Mouse (Mus musculus) heart, postnatal 4 days (tissue): ENCODE measurements around the gene Cspg4. TPM values are rescaled to one million over a fixed set of nuclear protein-coding genes. Genes with fewer than 3 reads are reported as not detected.
A peak's percentile ranks its signal among the peaks of the same experiment; 100 is the strongest.
"Not testable (repeated sequence)": the region's sequence is repeated elsewhere in the genome, so short reads cannot be mapped to it uniquely, and the experiment has no call there.

Experiments
- DNase-seq: peaks from one replicate; pipeline ENCODE4 v3.0.0; 2021
- total RNA-seq, 2 experiments: library from RNA; stranded (reverse); gene quantifications; 2 replicates each; pipeline ENCODE4 v1.2.3; 2021

Gene Cspg4
- total RNA-seq, 2 experiments from 2014 or later: 55.6 to 56.6 TPM

DNA sequence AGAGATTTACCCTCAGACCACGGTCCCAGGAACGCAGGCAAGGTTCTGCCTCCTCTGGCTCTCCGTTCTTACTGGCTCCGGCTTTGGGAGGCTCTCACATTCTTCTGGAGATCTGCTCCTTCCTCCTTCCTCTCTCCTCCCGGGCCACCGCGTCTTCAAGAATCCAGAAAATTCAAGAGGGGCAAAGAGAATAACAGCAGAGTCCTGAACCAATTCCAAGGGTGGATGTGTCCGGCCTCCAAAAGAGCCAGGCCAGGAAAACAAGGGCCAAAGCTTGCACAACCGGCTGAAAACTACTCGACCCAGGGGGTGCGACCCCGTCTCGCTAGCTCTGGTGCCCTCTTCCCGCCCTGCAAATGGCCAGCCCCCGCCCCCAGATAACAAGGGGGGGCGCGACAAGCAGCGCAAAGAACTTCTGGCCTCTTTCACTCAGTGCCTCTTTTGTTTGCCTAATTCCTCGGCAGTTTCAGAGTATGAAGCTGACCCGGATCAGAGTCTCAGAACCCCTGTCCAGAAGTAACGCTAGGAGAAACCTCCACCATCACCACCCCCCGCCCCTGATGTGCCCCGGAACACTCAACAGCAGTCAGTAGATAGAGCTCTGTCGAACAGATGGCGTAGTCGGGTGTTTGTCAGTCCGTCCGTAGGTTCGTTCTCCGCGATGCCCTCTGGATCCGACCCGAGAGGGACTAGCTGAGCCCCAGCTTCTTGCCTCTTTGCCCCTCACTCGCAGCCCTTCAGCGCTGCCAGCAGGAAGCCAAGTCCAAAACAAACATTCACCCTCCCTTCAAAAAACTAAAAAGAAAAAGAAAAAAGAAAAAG, 62.6 kb downstream of the Cspg4 start:
- peak; percentile 52 for DNase-seq

DNA sequence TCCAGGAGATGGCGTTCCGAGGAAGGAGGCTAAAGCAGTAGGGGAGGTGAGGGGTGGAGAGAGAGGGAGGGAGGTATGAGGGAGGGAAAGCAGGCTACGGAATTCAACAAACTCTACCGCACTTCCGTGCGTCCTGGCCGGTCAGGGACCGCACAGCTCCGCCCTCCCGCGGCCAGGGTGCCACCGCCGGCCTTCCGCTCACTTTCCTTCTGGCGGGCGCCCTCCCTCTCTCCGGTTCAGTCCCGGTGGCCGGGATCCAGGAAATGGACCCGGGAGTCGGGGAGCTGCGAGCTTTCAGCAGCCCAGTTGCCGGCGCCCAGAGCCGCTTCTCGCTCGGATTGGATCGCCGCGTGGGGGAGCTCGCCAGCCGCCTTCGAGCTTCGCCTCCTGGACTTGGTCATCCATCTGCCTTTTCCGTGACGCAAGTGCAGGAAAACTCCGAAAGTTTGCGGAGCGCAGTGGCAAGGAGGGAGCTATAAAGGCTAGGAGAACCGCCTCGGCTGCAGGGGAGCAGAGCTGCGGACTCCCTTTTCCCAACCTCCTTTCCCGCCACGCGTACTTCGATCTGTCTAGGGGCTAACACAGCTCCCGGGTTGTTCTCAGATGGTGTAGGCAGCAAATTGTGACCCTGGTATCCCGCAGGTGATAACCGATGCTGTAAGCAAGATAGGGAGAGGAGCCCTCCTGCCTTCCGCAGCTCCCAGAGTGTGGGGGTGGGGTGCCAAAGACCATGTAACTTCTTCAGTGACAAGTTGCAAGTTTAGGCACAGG, 63.4 kb downstream of the Cspg4 start, which contains the start of gene Snx33:
Gene Snx33, minus strand, starts transcription at position 331 of the 771 bp plus-strand sequence.
- peak; percentile 97 for DNase-seq

- DNase-seq: no peak
Measured at GRCm38 (mm10) chr9:56929496-56929895, 64.7 kb downstream of the Cspg4 start.

GRCm38 (mm10) chr9:56930556-56930955, 65.7 kb downstream of the Cspg4 start:
- no peak for DNase-seq

DNA sequence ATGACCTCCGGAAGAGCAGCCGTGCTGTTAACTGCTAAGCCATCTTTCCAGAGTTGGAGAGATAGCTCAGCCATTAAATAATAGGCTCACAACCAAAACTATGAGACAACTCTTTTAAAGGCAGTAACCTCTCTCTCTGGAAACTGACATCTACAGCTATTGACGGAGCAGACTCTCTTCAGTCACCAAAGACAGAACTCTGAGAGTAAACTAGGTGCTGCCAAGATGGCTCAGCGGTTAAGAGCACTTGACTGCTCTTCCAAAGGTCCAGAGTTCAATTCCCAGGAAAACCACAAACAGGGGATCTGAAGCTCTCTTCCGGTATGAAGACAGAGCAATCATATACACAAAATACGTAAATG, 72.0 kb downstream of the Cspg4 start:
- DNase-seq: no peak

- peak; percentile 90 for DNase-seq
Measured at GRCm38 (mm10) chr9:56937223-56938160, 72.7 kb downstream of the Cspg4 start, which contains the start of gene Imp3. Gene Imp3 (plus strand): TSS chr9:56937475.

DNA sequence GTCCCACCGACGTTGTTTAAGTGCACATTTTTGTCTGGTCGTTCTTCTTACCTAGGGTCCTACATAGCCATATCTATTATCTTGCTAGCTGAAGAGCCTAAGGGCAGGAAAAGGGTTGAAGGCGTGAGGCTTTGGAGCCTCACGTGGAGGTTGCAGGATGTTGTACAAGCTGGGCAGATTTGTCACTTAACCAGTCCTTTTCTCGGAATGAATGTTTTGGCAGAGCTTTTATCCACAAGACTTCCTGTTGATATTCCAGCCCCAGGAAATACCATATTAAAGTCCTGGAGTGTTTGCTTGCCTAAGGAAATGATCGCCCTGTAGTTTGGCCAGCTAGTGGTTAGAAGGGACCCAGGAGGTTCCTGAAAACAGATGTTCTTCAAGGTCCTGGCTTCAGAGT, 73.5 kb downstream of the Cspg4 start:
- peak; percentile 17 for DNase-seq

- DNase-seq: peak; percentile 61
Measured at GRCm38 (mm10) chr9:56947481-56947880, 82.6 kb downstream of the Cspg4 start.

GRCm38 (mm10) chr9:56948699-56949098, 83.9 kb downstream of the Cspg4 start:
- not testable (repeated sequence) for DNase-seq

Other genes starting within 250 kb of the Cspg4 start
- gene Lingo1, start 68.6 kb upstream of the Cspg4 start, total RNA-seq: 1 to 10 TPM; 2.9 to 3.0 TPM
- gene Odf3l1, start 354 bp upstream of the Cspg4 start, total RNA-seq: under 1 TPM in 1 of 2 experiments, not detected in 1; 0.43 TPM
- 10 to 100 TPM; 11.7 to 13.9 TPM for gene Snx33, start 63.3 kb downstream of the Cspg4 start, total RNA-seq
- gene Imp3, start 72.4 kb downstream of the Cspg4 start, total RNA-seq: 10 to 100 TPM; 53.5 to 54.4 TPM
- 1 to 10 TPM; 8.6 to 9.1 TPM for gene Snupn, start 85.8 kb downstream of the Cspg4 start, total RNA-seq
- gene Ptpn9, start 129.9 kb downstream of the Cspg4 start, total RNA-seq: 10 to 100 TPM; 24.5 to 25.1 TPM
- gene Sin3a, start 207.0 kb downstream of the Cspg4 start, total RNA-seq: 10 to 100 TPM; 46.2 to 46.5 TPM